Mouse (Mus musculus) layer of hippocampus, adult 11-12 months (tissue): ENCODE measurements around the gene R3hdm1.

ENCODE experiments used
- DNase-seq: peaks from one replicate; pipeline ENCODE4 v3.0.0; 2022; ENCODE audit warnings: low spot score

Gene R3hdm1

GRCm38 (mm10) chr1:128102641-128103461, at the start of gene R3hdm1, which contains the start of gene Zranb3:
R3hdm1 (plus strand) TSS chr1:128103301.
Zranb3 (minus strand) TSS chr1:128103047.
- peak; percentile 99 for DNase-seq

DNA sequence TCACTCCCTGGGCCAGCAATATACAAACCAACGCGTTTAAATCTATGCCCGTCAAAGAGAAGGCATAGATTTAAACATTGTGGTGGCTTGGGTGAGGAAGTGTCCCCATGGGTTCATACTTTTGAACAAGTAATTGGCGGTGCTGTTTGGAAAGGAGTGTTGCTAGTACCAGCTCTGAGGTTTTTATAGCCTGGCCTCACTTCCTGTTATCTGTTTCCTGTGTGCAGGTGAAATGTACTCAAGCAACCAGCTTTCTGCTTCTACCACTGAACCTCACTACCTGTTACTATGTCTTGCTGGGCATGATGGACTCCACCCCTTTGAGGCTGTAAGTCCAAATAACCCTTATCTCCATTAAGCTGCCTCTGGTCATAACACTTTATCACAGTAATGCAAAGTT, 45.8 kb upstream of the R3hdm1 start:
- DNase-seq, result no peak

DNA sequence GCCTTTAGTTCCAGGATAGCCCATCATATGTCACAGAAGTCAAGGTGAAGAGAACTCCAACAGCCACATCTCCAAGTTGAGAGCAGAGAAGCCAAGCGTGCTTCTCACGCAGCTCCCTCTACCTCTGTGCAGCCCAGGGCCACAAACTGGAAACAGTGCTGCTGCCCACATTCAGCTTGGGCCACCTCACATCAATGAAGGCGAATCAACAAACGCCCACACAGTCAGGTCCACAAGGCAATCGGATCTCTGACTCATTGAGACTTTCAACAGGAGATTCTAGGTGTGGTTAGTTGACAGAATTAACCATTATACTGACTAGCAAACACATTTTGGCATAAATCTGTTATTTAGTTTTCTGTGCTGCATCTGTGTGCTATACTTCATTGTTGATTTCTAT, 44.5 kb upstream of the R3hdm1 start:
- no peak for DNase-seq

DNA sequence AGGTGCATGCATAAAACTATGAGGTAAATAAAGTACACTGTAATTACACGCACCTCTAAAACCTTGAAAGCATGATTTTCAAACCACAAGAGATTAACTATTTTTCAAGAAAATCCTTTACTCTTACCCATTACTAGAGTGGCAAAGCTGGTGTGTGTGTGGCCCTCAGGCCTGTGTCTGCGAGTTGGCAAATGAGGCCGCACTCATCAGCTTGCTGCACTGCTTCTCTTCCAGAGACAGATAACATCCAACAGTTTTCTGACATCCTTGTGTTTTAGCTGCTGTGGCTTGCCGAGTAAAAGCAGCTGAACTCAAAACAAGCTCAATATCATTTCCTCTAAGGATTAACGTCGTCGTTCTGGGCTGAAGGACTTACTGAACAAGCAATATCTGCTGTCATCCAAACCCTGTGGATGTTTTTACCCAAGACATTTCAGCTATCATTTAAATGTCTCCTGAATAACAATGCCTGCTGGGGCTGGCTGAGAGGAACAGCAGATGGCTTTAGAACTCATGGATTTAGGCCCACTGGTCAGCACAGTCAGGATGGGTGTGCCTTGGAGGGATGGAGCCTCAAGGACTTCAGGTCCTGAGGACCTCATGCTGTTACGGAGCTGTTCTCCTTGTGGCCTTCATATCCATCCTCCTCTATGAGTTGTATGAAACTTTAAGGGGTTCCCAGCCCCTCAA, 42.3 kb upstream of the R3hdm1 start:
- no peak for DNase-seq

DNA sequence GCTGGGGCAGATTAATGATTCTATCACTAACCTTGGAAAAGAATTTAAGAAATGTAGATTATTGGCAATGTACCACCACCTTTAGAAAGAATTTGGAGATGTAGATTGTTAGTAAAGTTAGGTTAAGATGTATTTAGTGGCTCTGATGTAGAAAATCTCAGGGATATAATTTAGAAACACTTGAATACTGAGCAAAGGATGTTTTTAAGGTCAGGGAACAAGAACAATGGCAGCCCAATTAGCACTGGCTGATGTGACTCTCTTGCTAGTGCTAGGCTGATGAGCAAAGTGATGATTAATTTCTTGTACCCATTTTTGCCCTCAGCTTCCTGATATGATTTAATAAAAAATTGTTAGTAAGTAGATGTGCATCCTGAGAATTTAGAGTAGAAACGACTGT, 41.7 kb upstream of the R3hdm1 start:
- DNase-seq, result no peak

GRCm38 (mm10) chr1:128062167-128062566, 40.9 kb upstream of the R3hdm1 start:
- no peak for DNase-seq

GRCm38 (mm10) chr1:128064716-128065115, 38.4 kb upstream of the R3hdm1 start:
- DNase-seq, result no peak

GRCm38 (mm10) chr1:128068945-128069397, 34.1 kb upstream of the R3hdm1 start:
- no peak for DNase-seq

- no peak for DNase-seq
These were observed 33.1 kb upstream of the R3hdm1 start for GRCm38 (mm10) chr1:128070003-128070402.

DNA sequence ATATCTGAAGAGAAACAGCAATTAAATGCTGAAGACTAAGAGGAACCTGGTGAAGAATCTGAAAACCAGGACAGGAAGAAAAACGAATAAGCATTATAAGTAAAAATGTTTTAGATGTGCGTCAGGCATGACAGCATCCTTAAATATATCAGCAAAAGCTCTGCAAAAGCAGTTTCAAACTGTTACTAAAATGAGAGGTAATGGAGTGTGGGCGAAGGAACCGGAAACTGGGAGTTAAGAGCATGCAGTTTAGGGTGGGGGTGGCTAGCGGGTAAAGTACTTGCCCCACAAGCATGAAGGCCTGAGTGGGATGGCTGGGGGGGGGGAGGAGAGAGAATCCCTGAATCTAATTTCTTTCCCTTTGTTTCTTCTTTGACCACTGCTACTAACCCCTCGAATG, 30.1 kb upstream of the R3hdm1 start:
- DNase-seq, result no peak

GRCm38 (mm10) chr1:128076791-128077479, 26.2 kb upstream of the R3hdm1 start:
- no peak for DNase-seq

DNA sequence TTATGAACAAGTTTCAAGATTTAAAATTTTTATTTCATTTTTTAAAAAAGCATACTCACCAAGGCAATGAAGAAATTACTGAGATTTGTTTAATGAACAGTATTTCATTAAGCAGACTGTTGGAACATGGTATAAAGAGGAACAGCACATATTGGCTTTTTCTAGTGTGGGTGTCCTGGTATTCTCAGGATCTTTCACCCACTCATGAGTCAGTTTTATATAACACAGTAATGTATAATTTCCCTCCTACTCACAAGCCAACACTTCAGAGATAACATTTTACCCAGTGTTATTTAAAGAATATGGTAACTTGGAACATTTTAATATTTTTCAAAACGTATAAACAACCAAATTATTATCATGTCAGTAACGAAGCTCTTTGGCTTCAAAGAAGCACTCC, 25.3 kb upstream of the R3hdm1 start:
- DNase-seq, result no peak

GRCm38 (mm10) chr1:128078646-128079045, 24.5 kb upstream of the R3hdm1 start:
- no peak for DNase-seq

DNA sequence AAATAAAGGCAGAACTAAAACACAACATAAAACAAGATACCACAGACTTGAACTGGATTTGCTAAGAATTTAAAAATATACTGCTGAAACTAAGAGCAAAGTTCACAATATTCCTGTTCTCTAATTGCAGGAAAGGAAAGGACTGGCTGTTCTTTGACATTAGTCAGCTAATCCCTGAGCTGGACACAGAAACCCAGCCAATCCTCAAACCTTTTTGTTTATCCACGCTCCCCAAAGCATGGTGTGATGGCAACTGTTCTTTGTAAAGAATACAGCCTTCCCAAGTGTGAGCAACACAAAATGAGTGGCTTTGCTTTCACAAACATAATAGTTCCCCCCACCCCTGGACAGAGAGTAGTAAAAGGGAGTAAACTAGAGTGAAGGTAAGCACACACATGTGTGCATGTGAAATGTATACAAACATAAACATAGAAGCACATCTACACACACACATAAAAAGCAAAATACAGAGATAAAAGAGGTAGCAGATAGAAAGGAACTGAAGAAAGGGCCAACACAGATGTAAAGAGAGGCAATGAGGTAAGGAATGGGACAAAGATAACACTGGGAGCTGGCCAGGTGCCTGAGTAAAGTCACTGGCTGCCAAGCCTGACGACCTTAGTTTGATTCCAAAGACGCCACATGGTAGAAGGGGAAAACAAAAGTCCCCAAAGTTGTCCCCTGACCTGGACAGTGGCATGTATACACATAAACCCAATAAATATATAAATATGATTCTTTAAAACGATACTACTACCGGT, 22.0 kb upstream of the R3hdm1 start:
- DNase-seq, result no peak

- no peak for DNase-seq
These were observed 21.2 kb upstream of the R3hdm1 start for GRCm38 (mm10) chr1:128081873-128082272.

DNA sequence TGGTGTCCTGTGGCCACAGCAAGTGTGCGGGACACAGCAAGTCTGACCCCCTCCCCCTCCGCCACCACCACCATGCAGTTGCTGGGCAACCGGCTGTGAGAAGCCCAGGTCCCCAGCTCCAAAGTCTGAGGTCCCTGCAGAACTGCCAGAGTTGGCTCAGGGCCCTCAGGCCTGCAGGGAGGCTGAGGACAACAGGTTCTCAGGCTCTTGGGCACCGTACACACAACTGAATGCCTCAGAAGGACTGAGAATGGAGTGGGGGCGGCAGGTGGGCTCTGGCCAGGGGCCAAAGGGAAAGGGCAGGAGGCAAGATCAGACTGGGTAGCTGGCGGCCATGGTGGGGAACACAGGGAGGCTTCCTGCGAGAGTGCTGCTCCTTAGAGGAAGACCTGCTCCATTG, 20.3 kb upstream of the R3hdm1 start:
- no peak for DNase-seq

- DNase-seq, result no peak
These were observed 8.4 kb upstream of the R3hdm1 start for GRCm38 (mm10) chr1:128094686-128095085.

GRCm38 (mm10) chr1:128098309-128098708, 4.8 kb upstream of the R3hdm1 start:
- no peak for DNase-seq

GRCm38 (mm10) chr1:128102251-128102640, 855 bp upstream of the R3hdm1 start:
- peak; percentile 75 for DNase-seq

GRCm38 (mm10) chr1:128103520-128104088, 503 bp downstream of the R3hdm1 start:
- DNase-seq, result no peak

DNA sequence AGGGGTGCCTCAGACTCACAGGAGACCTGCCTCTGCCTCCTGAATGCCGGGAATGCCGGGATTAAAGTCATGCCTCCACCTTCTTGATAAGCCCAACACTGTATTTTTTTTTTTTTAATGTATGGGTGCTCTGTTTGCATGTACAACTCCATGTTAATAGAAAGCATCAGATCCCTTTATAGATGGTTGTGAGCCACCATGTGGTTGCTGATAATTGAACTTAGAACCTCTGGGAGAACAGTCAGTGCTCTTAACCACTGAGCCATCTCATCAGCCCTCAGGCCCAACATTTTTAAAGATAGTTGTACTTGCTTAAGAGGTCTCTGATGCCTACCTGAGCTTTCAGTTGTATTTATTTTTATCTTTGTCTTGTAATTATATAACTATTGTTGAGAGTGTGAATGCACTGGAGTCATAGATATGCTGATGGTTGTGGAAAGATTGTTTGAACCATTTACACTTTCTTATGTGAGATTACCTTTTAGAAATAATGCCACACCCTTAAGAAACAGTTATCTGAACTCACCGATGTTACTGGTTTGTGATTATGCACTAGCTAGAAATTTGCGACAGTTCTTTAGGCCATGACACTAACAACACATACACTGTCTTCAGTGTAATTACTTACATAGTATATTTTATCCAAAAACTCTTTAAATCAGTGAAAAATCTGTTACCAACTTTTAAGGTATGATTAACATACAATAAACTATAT, 18.0 kb downstream of the R3hdm1 start:
- DNase-seq, result no peak
